Mouse (Mus musculus) E14TG2a.4 (cell line): ENCODE measurements at regions not wholly inside any gene's neighbourhood (a gene's known extent, or its start where the extent isn't known, plus 50 kb on each side); places are given as distances from the start of the nearest gene placed in this dataset.

ENCODE experiments used
- CTCF ChIP-seq: conservative IDR thresholded peaks from 2 replicates; pipeline ENCODE4 v1.5.1; 2014; ENCODE audit warnings: low read length
- NANOG ChIP-seq: IDR thresholded peaks from 2 replicates; pipeline ENCODE4 v1.6.1; 2014; ENCODE audit warnings: borderline replicate concordance, low read length, mixed read lengths
- POU5F1 ChIP-seq: IDR thresholded peaks from 2 replicates; pipeline ENCODE4 v1.6.1; 2014; ENCODE audit warnings: low read length, borderline replicate concordance

GRCm38 (mm10) chr11:45140490-45140889 lies 523.4 kb downstream of the Ebf1 start:
- no peak for TF ChIP-seq CTCF
- no peak for TF ChIP-seq POU5F1
- TF ChIP-seq NANOG, result no peak
